Mouse (Mus musculus) ES-E14 (cell line): ENCODE measurements at regions not wholly inside any gene's neighbourhood (a gene's known extent, or its start where the extent isn't known, plus 50 kb on each side); places are given as distances from the start of the nearest gene placed in this dataset.

Experiments used
- HCFC1 ChIP-seq: IDR thresholded peaks from 2 replicates; pipeline ENCODE4 v1.6.1; 2012; ENCODE audit warnings: low read length, inconsistent platforms, borderline replicate concordance; ENCODE audit not compliant: insufficient read depth
- MAFK ChIP-seq: IDR thresholded peaks from 2 replicates; pipeline ENCODE4 v1.6.1; 2014; ENCODE audit warnings: mild to moderate bottlenecking, low read depth, low read length, inconsistent platforms; ENCODE audit not compliant: insufficient read depth
- ZC3H11A ChIP-seq: IDR thresholded peaks from 2 replicates; pipeline ENCODE4 v1.6.1; 2012; ENCODE audit warnings: low read depth, mild to moderate bottlenecking, inconsistent platforms, low read length, borderline replicate concordance

- TF ChIP-seq HCFC1 (no peak), ZC3H11A (no peak), MAFK (no peak)
Observed at GRCm38 (mm10) chr15:49229063-49229462, 4655.6 kb upstream of the Gm7489 start.
